Mouse (Mus musculus) testis, adult 2 months (tissue): ENCODE results near the gene Gm19345.

Source experiments
- CTCF ChIP-seq: fragments of 200-500 bp; IDR thresholded peaks from 2 replicates; pipeline ENCODE4 v1.5.1; 2012; ENCODE audit warnings: low read depth, mild to moderate bottlenecking, inconsistent platforms, low read length, moderate library complexity; ENCODE audit not compliant: control insufficient read depth, insufficient read depth, insufficient replicate concordance
- POLR2A ChIP-seq: fragments of 200-500 bp; IDR thresholded peaks from 2 replicates; pipeline ENCODE4 v1.6.1; 2012; ENCODE audit warnings: low read depth, mild to moderate bottlenecking, inconsistent platforms, low read length, moderate library complexity; ENCODE audit not compliant: control insufficient read depth

DNA sequence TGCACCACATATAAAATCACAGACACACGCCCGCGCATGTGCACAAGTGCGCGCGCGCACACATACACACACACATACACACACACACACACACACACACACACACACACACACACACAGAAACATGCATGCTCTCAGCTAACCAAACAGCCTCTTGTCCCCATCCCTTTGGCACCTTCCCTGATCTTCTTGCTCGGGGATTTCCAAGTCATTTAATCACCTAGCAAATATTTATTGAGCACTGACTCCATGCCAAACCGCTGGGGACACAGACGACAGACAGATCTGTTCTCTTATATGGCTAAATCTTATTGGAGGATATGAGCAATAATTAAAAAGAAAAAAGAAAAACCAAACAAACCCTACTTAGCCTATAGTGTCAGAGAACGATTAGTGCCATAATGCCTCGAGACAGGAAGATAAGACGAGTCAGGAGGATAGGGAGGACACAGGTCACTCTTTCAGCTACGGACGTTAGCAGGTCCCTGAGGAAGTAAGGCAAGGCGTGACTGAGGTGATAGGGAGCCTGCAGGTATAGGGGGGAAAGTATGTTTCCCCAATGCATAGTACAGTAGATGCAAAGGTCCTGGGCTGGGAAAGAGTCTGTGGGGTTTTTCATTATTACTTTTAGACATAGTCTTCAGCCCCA lies 16.1 kb downstream of the Gm19345 start:
- TF ChIP-seq POLR2A = no peak
- TF ChIP-seq CTCF = no peak
